Mouse (Mus musculus) heart, postnatal 0 days (tissue): Measurements from ENCODE around the gene Col9a1.

Experiments
- CTCF ChIP-seq: IDR thresholded peaks from 2 replicates; pipeline ENCODE4 v1.5.1; 2016; ENCODE audit warnings: antibody characterized with exemption, control low read depth, low read depth
- EP300 ChIP-seq: IDR thresholded peaks from 2 replicates; pipeline ENCODE4 v1.6.1; 2016; ENCODE audit warnings: antibody characterized with exemption, low read depth

DNA sequence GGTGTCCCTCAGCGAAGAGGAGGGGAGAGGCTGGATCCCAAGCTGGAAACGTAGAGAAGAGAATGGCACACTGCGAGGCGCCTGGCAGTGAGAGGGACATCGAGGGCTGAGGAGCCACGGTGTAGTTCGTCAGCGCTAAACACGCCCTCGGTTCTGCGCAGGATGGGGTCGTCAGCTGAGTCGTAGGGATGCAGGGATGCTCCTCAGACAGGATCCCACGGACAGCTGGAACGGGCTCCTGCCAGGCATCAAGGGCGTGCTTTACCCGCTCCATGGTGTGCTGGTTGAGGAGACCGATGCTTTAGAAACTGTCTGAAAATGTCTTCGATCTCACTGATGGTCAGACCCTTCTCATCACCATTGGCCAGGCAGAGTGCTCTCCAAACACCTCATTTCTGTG is 43.6 kb upstream of the Col9a1 start:
- no peak for TF ChIP-seq CTCF
- no peak for TF ChIP-seq EP300
